Mouse (Mus musculus) bone marrow, adult 2 months (tissue): ENCODE results near the gene Mylip.

Experiments used
- CTCF ChIP-seq: fragments of 200-500 bp; IDR thresholded peaks from 2 replicates; pipeline ENCODE4 v1.5.1; 2011; ENCODE audit warnings: low read length, control low read depth; ENCODE audit not compliant: control insufficient read depth, insufficient read depth
- POLR2A ChIP-seq: fragments of 200-500 bp; IDR thresholded peaks from 2 replicates; pipeline ENCODE4 v1.6.1; 2011; ENCODE audit warnings: low read depth, mild to moderate bottlenecking, control low read depth, low read length, borderline replicate concordance; ENCODE audit not compliant: control insufficient read depth

DNA sequence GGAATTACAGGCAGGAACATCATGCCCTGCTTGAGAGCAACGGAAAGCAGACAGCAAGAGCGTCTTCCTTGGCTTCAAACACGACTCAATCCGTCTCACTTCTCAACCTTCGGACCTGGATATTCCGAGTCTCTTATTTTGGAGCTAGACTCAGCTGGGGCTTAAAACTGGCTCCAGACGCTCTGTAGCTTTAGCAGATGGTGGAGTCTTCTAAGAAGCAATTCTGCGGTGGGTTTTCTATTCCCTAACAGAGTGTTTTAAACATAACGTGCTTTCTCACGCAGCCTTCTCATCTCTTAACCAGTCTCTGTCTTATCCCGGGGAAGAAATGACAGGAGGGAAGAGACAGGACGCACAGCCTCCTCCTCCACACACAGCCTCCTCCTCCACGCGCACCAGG, 3.3 kb upstream of the Mylip start:
- no peak for TF ChIP-seq POLR2A
- no peak for TF ChIP-seq CTCF
